Mouse (Mus musculus) urinary bladder, postnatal 14 days (tissue): ENCODE measurements around the gene Tspan33.
"Not testable (repeated sequence)": the region's sequence is repeated elsewhere in the genome, so short reads cannot be mapped to it uniquely, and the experiment has no call there.

ENCODE experiments used
- DNase-seq: peaks from one replicate; pipeline ENCODE4 v3.0.0; 2021; ENCODE audit warnings: low spot score

The Tspan33 gene

GRCm38 (mm10) chr6:29693953-29694352 is at the start of gene Tspan33:
Tspan33 (plus strand) TSS chr6:29694222.
- peak; percentile 94 for DNase-seq

- peak; percentile 88 for DNase-seq
Observed at GRCm38 (mm10) chr6:29649494-29650169, 44.4 kb upstream of the Tspan33 start.

DNA sequence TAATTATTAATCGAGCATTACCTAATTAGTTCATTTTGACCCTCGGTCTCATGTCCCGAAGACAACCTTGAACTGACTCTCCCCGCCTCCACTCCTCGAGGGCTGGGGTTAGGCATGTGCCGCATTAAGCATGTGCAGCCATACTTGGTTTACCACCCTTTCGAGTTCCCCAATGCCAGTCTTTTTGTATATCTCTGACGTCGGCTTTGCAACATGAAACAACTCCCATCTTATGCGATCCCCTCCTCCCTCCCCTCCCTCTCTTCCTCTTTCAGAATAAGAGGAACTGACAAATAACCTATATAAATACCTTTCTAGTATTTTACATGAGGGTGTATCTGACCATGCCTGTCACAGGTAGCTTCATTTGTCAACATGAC is 43.9 kb upstream of the Tspan33 start:
- no peak for DNase-seq

- no peak for DNase-seq
Observed at GRCm38 (mm10) chr6:29653271-29653670, 40.8 kb upstream of the Tspan33 start.

DNA sequence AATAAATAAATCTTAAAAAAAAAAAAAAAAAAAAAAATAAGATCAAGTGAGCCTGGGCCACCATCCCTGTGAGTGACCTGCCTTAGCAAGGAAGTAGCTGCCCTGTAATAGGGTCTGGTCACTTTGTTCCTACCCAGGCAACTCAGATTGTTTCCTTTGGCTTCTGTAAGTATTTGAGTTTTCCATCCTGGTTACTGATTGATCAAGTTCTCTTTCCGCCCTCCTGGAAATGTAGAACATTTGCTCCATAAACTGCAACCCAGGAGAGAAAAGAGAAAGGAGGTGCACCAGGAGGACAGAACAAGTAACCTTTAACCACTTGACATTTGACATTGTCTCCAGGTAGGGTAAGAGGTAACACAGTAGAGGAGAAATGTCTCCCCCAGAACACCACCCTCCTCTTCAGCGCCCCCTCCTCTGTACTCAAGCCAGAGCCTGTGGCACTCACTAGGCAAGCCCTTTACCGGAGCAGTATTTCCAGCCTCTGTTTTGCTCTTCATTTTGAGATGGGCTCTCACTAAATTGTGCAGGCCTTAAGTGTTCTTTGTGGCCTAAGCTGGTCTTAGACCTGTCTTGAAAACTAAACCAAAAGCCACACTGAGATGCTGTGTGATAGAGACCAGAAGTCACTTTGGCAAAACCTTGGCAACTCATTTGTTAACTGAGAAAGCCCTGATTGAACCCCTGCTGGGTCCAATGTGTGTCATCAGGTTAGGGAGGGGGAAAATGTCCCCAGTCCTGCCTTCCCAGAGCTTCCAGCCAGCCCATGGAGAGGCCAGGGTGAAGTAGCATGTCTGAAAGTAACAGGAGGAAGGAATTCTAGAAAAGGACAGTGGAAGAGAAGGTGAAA is 35.2 kb upstream of the Tspan33 start:
- DNase-seq, result no peak

- DNase-seq, result no peak
Observed at GRCm38 (mm10) chr6:29659964-29660363, 34.1 kb upstream of the Tspan33 start.

DNA sequence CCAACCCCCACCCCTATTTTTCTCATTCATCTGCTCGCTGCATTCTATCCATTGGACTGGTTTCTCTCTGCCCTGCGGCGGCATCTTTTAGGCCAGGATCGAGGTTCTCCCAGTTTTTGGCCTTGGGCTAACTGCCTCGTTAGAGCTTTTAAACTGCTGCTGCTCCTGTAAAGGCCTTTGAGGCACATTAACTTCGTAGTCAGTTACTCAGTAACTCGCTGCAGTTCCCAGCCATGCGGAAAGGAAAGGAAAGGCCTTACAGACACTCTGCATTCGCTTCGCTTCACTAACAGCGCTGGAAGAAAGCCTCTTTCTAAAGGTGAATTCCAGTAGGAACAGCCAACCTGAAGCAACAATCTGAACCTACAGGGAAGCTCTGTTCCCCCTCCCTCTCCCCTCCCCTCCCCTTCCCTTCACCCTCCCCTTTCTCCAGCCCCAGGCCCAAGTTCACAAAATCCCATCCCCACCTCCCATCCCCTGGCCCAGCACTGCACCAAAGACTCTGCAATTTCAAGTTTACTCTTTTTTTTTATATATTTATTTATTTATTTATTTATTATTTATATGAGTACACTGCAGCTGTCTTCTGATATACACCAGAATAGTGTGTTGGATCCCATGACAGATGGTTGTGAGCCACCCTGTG is 33.2 kb upstream of the Tspan33 start:
- no peak for DNase-seq

DNA sequence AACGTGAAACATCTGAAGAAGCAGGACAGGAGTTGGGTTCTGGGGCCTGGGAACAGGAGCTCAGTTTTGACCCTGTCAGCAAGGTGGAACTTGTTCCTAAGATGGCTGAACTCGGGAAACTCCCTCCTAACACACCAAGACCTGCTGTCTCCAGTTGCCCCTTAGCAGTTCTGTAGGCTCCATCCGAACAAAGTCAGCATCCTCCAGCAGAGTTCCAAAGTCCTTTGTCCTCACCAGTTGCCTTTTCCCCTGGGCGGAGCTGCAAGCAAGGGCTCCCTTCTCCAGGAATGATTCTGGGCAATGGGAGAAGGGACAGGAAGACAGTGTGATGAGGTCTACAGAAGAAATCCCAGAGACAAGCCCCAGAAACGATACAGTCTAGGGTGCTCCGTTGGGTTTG is 26.8 kb upstream of the Tspan33 start:
- DNase-seq, result no peak

- DNase-seq, result no peak
Observed at GRCm38 (mm10) chr6:29671741-29672140, 22.3 kb upstream of the Tspan33 start.

GRCm38 (mm10) chr6:29672563-29673411 is 21.2 kb upstream of the Tspan33 start:
- no peak for DNase-seq

DNA sequence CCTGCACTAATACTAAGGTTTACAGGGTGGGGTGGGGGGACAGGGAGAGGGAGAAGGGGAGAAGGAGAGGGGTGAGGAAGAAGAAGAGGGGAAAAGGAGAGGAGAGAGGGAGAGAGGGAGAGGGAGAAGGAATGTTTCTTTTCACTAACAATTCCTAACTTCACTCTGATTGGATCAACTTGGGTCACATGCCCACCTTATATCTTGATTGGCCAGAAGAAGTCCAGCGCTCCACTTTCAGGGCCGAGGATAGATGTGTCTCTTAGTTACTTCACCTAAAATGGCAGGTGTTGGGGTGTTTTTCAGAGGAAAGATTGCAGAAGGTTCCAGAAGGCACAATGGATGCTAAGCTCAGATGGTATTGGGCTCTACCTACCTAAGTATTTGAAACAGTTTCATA is 20.3 kb upstream of the Tspan33 start:
- DNase-seq, result no peak

- not testable (repeated sequence) for DNase-seq
Observed at GRCm38 (mm10) chr6:29679947-29680550, 14.0 kb upstream of the Tspan33 start.

- no peak for DNase-seq
Observed at GRCm38 (mm10) chr6:29681853-29682252, 12.2 kb upstream of the Tspan33 start.

DNA sequence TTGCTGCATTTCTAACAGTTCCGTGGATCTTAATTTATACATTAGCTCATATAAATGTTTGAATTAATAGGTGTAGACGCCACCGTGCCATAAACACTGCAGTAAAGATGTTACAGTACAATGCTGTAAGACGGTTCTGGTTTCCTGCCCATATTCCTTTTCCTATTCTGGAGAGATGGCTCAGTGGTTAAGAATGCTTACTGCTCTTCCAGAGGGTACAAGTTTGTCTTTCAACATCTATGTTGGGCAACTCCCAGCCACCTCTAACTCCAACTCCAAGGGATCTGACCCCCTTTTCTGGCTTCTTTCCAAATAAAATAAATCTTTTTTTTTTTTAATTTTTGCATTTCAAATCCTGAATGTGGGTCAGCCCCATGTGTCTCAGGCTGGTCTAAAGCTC is 9.3 kb upstream of the Tspan33 start:
- DNase-seq, result no peak

- peak; percentile 37 for DNase-seq
Observed at GRCm38 (mm10) chr6:29685952-29686351, 8.1 kb upstream of the Tspan33 start.

DNA sequence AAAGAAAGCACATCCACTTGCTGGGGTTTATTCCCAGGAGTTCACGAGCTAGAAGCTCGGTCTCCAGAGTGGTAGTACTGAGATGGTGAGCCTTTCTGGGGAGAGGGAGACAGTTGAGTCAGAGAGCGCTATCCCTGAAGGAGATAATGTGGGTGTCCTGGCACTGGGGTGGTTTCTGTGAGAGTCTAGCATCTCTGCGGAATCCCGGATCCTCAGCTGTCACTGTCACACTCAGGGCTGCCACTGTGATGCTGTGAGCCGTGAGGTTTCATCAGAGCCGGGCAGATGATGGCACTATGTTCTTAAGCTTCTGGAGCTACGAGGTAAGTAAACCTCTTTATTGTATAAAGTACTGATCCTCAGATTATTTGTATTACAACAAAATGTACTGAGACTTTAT is 4.6 kb upstream of the Tspan33 start:
- DNase-seq, result no peak

GRCm38 (mm10) chr6:29694375-29695289 is 610 bp downstream of the Tspan33 start:
- no peak for DNase-seq

- no peak for DNase-seq
Observed at GRCm38 (mm10) chr6:29695290-29695674, 1.3 kb downstream of the Tspan33 start.

DNA sequence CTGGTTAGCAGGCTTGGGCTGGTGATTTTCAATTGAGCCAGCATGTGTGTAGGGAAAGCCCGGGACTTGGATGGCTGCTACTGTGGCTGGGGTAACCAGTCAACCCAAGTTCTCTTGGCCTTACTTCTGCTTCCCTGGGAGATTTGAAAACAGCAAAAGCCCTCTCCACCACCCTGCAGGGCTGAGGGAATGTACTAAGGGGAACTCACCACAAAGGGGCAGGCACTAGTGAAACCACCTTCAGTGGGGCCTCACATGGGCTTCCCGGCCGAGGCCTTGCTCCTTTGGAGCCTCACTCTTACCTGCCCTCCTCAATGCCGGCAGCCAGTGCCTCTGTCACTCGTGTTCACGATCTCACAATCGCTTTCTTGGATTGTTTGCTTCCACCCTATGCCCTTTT is 2.0 kb downstream of the Tspan33 start:
- DNase-seq, result no peak

- no peak for DNase-seq
Observed at GRCm38 (mm10) chr6:29697139-29697538, 3.1 kb downstream of the Tspan33 start.

- DNase-seq, result no peak
Observed at GRCm38 (mm10) chr6:29697548-29697947, 3.5 kb downstream of the Tspan33 start.
